Mouse (Mus musculus) cerebellum, adult 9-11 months (tissue): ENCODE data around the gene Zfhx3.
A peak's percentile ranks its signal among the peaks of the same experiment; 100 is the strongest.
"Not testable (repeated sequence)": the region's sequence is repeated elsewhere in the genome, so short reads cannot be mapped to it uniquely, and the experiment has no call there.

Experiments used
- DNase-seq: peaks from one replicate; pipeline ENCODE4 v3.0.0; 2022

The Zfhx3 gene

DNA sequence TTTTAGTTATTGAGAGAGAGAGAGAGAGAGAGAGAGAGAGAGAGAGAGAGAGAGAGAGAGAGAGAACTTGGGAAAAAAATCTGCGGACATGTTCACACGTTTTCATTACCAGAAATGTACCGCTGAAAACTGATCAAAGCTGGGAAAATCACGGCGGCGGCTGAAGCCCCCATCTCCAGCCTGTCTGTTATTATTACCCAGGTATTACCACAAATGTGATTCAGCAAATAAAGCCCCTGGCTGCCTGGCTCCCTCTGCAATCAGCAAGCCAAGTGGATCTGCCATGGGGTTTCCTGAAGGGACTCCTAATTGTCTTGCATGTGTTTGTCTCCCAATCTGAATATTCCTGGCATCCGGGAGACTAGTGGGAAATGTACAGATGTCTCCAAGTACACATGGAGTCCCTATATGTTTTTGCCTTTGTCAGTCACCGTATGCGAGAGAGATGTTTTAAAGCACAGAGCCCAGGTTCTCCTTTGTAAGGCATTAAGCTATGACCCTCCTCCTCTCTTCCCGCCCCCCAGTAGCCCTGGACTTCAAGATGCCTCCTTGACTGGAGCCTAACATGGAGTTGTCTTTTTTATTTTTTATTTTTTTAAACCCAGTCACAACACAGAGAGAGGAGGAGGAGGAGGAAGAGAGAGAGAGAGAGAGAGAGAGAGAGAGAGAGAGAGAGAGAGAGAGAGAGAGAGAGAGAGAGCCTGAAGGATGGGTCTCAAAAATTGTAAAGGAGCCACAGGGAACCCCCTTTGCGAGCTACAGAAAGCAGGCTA is at the start of gene Zfhx3:
Gene Zfhx3 (plus strand): TSS at position 723 of the 773 bp plus-strand sequence.
- no peak for DNase-seq

DNA sequence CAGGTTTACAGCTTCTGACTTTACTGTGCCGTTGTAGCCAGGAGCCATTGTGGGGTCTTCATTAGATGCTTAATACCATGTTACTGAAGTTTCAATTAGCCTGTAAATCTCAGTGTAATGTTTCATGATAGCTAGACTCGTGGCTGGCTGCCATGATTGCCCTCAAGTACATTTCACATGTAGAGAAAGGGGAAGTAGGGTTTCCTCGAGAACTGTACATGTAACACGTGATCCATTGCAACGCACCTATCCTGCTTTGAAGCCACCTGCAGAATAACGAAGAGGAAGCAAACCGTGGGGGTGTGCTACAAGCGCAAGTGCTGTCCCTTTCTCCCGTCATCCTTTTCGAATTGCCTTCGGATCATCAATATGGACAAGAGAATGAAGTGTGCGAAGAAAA is 23.5 kb upstream of the Zfhx3 start:
- no peak for DNase-seq

DNA sequence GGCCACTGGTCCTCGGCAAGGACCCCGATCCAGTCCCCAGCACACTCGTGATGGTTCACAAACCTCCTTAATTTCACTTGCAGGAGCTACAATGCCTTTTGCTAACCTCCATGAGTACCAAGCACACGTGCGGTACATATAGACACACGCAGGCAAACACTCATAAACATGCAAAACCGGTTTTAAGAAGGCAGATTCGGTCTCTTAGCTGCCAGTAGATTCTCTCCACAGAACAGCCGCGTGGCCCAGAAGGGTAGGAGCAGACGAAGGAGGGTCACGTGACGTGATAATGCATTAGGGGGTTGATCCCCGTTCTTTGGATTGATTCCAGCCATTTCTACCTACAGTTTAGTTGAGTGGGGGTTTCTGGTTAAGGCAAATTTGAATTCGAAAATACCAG is 16.3 kb upstream of the Zfhx3 start:
- no peak for DNase-seq

DNA sequence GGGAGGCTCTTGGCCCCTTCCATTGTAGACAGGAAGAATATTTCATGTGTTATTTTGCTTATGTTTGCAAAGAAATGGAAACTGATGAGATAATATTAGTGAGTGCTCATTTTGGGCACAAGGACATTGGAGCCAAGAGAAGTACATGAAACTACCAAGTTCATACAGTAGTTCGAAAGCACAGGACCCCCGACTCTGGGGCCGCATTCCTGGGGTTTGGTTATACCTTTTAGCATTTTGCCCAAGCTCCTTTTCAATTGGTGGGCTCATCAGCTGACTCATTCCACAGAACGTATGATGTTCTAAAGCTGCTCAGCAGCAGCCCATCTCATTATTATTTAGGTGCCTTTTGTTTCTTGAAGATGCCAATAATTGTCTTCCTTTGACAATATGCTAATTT is 5.7 kb upstream of the Zfhx3 start:
- no peak for DNase-seq

DNA sequence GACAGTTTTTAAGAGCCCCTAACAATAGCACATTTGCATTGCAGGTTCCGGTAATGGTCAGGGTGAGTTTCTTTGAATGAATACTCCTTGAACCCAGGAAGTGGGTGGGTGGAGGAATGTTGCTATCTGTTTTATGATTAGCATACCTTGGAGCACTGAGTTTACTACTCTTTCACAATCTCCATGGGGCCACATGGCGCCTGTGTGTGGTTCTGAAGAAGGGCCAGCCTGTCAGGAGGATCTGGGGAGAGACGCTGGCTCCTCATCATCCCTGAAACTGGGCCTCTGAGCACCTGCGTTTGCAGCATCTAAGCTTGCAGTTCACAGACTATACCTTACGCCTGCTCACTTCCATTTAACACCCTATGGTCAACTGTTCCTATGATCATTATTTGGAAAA is 4.2 kb upstream of the Zfhx3 start:
- DNase-seq: not testable (repeated sequence)

DNA sequence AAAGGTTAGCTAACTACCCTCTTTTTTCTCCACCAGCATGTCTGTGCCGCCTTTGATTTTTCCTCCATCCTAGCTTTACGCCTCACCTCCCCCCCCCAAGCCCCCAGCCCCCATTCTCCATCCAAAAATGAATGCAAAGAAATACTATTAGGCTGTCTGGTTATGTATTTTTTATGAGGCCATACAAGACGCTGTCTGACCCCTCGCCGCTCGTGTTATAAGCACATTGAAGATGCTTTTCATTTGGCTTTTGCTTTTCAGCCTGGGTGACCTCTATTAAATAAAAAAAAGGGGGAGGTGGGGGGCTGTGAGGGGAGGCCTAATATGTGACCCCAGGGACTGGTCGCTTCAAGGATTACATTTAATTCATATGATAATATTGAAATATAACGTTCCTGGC is 2.3 kb upstream of the Zfhx3 start:
- DNase-seq: no peak

DNA sequence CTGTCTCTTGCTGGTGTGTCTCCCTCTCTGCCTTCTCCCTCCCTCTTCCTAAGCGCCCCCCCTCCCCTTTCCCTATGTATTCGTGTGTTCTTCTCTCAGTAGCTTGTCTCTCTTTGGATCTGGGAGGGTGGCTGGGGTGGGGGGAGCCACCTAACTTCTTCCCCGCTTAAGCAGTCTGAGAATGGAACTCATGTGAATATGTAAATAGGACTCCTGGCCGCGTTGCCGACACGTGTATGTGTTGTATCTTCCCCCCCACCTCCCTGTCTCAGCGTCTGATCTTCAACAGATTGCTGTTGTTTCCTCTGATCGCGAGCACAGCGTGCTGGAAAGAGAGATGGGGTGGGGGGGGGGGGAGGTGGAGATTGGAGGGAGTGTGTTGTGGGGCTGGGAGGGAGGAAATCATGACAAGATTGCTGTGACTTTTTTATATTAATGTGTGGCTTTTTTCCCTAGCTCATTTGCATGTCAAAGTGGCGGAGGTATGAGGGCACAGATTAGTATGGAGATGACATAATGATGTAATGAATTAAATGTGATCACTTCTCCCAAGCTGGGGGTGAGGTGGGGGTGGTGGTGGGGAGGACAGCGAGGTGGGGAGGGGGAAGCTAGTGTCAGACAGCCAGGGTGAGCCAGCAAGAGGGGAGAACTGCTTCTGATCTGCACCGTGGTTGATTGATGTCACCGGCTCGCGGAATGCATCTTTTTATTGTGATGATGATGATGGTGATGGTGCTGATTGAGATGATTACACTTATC is 487 bp downstream of the Zfhx3 start:
- no peak for DNase-seq

DNA sequence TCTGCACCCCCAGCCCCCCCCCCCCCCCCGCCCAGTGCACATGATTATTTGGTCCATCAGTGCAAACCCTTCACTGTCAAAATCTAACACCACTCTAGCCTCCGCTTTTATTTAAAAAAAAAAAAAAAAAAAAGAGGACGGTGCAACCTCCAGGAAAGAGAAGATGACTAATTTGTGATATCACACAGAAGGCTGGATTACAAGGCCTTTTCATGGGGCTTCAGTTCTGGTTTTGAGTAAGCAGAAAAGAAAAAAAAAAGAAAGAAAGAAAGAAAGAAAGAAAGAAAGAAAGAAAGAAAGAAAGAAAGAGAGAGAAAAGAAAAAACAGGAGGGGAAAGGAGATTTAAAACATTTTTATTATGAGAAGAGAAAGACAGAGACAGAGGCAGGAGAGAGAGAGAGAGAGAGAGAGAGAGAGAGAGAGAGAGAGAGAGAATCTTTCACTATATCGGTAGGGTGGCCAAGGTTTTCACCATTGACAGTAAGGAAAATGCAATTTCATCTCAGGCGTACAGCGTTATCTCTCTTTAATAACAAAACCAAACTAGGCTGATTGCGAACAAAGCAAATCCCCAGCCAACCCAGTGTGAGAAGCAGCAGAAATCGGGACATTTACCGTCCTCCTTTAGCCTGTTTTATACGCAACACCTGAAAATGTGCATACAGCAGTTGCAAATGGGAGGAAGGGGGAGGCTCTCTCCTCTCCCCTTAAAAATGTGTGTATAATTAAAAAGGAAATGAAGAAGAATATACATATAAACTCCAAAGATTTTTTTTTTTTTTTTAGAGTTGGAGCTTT is 1.3 kb downstream of the Zfhx3 start:
- no peak for DNase-seq

DNA sequence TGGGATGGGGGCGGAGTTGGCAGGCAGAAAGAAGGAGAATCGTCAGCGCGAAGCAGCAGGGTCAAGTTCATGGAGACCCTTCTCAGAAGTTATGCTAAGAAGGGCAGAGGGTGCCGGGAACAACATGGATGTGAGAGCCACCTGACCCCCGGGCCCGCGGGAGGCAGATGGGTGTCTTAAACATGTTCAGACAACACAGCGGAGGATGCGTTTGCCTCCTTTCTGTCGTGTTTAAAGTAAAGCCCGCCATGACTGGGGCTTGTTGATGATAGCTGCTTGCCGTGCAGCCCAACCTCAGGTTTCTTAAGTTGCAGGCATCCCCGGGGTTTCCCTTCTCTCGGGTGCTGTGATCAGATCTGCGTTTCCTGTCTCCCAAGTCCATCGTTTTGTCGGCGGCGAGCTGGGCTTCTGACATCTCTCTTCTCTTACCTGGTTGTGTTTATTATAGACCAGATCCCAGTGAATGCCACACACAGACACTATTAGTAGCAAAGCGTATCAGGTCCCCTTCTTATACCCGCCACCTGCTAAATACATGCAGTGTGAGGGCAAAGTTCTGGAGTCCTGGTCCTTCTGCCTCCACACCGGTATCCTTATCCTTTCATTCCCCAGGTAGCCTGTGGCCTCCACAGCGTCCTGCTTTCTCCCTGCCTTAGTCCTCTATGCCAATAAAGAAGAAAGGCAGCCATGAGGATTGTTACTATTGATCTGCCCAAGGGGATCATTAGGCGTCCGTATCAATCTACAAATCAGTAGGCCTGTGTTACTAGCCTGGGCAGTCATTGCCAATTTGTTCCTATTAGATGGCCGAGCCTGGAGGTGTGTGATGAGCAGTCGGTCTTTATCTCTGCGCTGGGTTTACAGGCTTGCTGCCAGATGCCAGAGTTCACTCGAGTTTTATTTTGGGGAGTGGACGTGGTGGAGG is 2.5 kb downstream of the Zfhx3 start:
- DNase-seq: no peak

DNA sequence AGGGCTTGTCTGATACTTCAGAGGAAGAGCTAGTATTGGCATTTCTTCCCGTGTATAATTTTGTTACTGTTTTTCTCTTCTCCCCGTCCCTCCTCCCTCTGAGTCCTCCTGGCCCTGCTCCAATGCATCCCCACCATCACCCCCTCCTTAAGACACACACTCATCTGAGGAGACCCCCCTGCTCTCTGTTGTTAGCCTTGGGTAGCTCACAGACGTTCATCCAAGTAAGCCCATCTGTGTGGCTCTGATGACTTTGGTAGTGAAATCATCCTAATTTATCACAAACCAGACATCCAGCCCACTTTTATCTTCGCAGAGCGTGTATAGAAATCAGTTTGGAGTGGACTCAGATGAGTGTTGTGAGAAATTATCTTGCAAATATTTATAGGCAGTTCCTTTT is 4.4 kb downstream of the Zfhx3 start:
- no peak for DNase-seq

DNA sequence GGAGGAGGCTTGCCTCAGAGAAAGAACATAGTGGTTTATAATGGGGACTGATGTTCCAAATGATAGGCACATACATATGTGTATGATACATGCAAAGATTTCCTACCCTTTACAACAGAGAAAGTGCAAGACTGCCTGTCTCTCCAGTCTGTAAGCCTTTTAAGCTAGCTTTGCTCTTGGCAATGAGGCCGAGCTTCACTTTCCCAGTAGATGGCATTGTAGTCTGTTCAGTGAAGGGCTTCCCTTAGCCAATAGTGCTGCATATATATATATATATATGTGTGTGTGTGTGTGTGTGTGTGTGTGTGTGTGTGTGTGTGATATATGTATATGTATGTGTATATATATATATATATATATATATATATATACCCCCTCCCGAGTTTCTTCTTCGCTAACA is 13.4 kb downstream of the Zfhx3 start:
- DNase-seq: no peak

DNA sequence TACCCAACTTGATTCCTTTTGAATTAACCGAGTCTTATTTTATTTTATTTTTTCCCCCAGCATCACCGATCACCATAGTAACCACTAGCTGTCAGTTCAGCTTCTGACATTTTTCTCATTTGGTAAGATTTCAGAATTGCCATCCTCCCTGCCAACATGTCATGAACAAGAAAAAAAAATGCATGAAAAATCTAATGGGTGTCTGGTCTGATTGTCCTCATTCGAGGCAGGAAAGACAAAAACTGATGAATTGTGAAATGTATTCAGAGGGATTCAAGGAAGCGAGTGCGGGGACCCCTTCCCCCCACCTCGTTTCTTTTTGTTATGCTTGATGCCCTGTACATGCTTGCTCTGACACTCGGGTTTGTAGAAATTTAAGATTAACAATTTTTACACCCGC is 15.1 kb downstream of the Zfhx3 start:
- no peak for DNase-seq

DNA sequence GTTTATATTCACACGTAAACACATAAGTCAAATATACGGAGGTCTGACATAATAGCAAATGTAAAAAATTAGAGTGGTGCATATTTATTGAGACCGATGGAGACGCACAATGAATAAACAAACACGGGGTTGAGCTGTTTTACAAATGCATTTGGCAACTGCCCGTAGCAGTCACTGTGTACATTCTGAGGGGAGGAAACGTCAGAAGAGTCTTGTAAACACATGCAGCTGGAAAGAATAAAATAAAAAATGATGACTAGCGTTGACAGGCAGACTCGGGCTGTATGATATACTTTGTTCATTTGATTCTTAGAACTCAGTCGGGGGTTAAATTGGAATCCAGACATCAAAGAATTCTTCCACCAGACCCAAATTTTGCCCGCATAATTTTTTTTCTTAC is 18.0 kb downstream of the Zfhx3 start:
- DNase-seq: no peak

DNA sequence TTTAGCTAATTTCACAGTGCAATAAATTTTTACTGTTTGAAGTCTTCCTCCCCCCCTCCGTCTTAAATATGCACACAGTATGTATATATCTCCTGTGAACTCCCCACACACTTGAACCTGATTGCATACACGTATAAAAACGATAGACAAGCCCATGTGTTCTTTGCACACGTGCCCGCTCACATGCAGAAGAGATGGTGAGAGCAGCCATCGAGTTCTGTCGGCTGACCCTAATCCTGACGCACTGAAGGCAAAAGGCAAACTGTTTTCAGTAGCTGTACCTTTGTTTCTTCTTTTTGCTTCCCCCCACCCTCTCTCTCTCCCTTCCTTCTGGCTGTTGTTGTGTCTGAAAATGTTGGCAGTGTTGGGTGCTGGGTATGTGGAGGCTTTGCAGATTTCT is 18.4 kb downstream of the Zfhx3 start:
- no peak for DNase-seq

DNA sequence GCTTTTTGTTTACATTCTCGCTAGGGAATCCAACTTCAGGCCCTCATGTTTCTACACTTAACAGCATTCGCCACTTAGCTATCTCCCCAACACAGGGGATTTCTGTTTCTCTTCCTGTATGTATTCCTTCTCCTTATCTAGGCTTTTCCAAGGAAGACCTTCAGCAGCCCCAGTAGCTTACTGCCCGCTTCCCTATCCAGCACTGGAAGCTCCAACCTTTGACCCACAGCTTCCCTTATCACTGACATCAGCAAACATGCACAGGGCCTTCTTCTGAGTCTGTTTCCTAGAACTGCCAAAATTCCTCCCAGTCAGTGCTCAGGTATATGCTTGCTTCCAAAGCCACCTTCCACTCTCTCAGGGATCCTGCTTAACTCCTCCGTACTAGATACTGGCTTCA is 29.8 kb downstream of the Zfhx3 start:
- no peak for DNase-seq

DNA sequence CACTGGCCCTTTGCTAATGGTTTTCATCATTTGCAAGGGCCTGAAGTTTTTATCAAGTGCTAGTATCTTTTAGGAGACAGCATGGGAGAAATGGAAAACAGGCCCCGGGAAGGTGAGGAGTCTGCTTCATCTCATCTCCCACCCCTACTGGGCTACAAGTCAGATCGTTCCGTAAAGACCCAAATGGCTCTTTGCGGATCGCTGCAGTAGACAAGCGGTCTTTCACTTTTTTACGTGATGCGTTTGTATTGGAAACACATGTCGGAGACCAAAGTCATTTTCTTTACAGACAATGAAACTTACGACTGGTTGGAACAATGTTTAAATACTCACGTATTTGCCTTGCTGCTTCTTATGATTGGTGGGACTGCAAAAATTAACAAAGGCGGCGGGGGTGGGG is 32.0 kb downstream of the Zfhx3 start:
- no peak for DNase-seq

DNA sequence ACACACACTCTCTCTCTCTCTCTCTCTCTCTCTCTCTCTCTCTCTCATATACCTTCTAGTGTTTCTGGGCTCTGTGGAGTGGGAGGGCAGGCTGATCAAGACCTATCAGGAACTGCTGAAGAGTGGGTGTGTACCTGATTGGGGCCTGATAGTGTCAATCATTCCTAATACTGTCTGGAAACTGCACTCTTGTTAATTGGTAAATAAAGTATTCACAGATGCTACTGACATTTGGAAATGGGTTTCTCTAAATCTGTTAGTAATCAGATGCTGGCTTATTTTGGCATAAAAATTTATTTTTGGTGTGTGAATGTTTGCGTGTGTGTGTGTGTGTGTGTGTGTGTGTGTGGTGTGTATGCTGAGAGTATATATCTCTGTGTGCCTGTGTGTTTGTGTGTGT is 35.8 kb downstream of the Zfhx3 start:
- DNase-seq: no peak

DNA sequence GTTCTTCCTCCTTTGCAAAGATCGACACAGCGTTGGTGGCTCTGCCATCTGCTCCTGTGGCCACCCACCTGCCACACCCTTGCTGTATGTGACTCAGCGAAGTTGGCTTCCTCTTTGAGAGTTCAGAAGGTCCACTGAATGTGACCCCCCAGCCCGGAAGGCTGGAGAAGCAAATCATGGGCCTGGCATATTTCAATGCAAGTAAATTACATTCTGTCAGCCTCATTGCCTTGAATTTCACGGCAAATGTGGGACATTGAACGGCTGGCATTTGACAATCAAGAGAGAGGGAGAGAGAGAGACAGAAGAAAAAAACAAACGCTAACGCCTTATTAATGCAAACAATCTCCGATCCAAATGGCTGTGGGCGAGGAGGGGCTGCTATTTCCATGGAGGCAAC is 38.2 kb downstream of the Zfhx3 start:
- DNase-seq: peak; percentile 4

DNA sequence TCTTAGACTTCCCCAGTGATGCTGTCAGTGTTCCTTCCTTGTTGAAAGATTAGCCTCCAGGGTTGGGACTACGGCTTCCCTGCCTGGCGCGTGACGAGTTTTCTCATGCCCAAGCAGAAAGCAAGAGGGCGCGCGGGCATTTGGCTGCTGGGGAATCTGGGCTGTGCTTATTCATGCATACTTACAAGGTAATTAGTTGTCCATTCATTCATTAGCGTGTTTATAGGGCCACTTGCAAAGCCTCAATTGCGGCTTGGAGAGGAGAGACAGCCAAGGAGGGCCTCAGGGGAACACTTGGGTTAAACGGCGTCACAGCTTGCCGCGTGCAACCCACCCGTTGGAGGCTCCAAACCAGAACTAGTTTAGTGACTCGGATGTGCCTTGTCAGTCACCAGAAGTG is 44.2 kb downstream of the Zfhx3 start:
- DNase-seq: peak; percentile 7

DNA sequence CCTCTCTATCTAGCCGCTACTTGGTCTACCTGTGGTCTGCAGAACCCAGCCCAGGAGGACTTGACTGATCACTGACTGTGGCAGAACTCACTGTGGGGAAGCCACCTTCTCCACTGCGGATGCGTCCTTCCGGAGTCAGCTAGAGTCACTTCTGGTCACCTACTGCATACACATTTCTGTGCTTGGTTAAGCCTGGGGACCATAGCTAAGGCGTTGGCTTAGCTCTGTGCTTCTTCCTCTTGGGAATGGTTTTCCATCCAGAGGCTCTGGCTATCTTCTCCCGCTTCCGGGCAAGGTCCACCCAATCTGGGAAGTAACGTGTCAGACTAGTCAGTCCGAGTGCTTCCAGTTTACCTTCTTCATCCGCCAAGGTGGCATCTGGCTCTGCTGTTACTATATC is 56.4 kb downstream of the Zfhx3 start:
- DNase-seq: no peak

DNA sequence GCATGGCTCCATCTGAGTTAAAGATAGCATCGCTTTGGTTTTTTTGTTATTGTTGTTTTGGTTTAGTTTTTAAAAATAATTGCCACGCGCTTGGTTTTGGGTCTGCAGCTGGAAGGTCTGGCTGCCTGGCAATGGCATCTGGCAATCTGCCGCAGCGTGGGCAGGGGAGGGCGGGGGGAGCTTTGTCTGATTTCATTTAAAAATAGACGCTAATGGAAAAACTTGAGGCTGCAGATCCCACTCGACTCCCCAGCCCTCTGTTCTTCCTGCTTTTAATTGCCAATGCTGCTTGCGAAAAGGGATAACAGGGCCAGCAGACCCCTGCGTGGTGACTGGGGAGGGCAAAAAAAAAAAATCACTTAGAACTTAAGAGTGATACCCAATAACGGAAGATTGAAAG is 69.1 kb downstream of the Zfhx3 start:
- DNase-seq: no peak

DNA sequence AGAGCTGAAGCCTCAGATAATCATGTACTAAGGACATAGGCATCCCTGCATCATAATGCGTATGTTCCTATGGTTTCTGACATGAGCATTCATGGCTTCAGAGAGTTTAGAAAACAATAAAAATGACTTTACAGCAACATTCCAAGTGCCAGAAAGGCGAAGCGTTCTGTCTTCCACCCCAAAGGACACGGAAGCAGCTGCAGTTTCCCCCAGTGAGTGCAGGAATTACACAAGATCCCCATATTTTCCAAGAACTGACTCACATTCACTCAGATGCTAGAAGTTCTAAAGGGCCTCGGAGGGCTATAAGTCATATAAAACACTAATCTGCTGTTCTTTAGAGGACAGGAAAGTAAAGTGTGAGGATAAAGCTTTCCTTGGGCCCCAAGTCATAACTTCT is 75.3 kb downstream of the Zfhx3 start:
- DNase-seq: no peak

DNA sequence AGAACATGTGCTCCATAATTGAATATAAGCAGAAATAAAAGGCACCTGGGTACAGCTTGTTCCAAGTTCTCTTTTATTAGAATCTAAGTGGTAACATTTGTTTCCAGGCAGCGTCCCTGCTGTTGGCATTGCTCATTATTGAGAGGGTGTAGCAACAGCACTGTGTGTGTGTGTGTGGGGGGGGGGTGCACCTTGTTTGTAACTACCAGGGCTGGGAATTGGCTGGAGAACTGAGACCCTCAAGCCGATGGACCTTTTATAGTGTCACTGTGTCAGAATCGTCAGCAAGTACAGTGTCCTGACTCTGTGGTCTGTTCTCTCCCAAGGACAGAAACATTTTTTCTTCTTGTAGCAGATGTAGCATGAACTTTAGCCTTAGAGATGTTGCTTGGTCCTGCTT is 77.2 kb downstream of the Zfhx3 start:
- no peak for DNase-seq
